Mouse (Mus musculus) heart, embryonic 12.5 days (tissue): ENCODE data around the gene Ano1. TPM values are rescaled to one million over a fixed set of nuclear protein-coding genes. Genes with fewer than 3 reads are reported as not detected.

ENCODE experiments used
- ATAC-seq: fragments of 200-750 bp; cut with Nextera tagmentation; 2 replicates; pipeline ENCODE4 v1.8.0; 2017; ENCODE audit warnings: moderate TSS enrichment, moderate library complexity; ENCODE audit not compliant: insufficient number of reproducible peaks, low FRiP score
- H3K27ac ChIP-seq: fragments of 300-500 bp; sonication (generic); 2 replicates; pipeline ENCODE4 v1.5.1; 2016; ENCODE audit warnings: mild to moderate bottlenecking, moderate library complexity; ENCODE audit not compliant: poor library complexity, severe bottlenecking
- H3K27me3 ChIP-seq: fragments of 300-500 bp; sonication (generic); replicated peaks from 2 replicates; pipeline ENCODE4 v1.6.1; 2016; ENCODE audit warnings: mild to moderate bottlenecking, moderate library complexity
- H3K36me3 ChIP-seq: fragments of 300-500 bp; sonication (generic); 2 replicates; pipeline ENCODE4 v1.6.1; 2016; ENCODE audit warnings: mild to moderate bottlenecking, moderate library complexity
- H3K4me1 ChIP-seq: fragments of 300-500 bp; sonication (generic); replicated peaks from 2 replicates; pipeline ENCODE4 v1.6.1; 2016; ENCODE audit warnings: mild to moderate bottlenecking
- H3K4me2 ChIP-seq: fragments of 300-500 bp; sonication (generic); 2 replicates; pipeline ENCODE4 v1.6.1; 2016; ENCODE audit warnings: mild to moderate bottlenecking, moderate library complexity
- H3K4me3 ChIP-seq: fragments of 300-500 bp; sonication (generic); 2 replicates; pipeline ENCODE4 v1.5.1; 2016; ENCODE audit warnings: mild to moderate bottlenecking
- H3K9ac ChIP-seq: fragments of 300-500 bp; sonication (generic); 2 replicates; pipeline ENCODE4 v1.6.1; 2016; ENCODE audit warnings: mild to moderate bottlenecking, moderate library complexity
- H3K9me3 ChIP-seq: fragments of 300-500 bp; sonication (generic); replicated peaks from 2 replicates; pipeline ENCODE4 v1.6.1; 2016; ENCODE audit warnings: mild to moderate bottlenecking, moderate library complexity
- WGBS: fragments of 180-500 bp; shearing (Covaris S2); methylation state at CpG from one replicate; pipeline ENCODE4 v1.1.7; 2016; 5-methylcytosine and 5-hydroxymethylcytosine counted together
- polyA plus RNA-seq: library from polyadenylated mRNA; unstranded; fragments of >200 nt; fragmentation: Nextera tagmentation; extraction: Ambion mirVana; gene quantifications from 2 replicates; pipeline ENCODE4 v1.2.1, GENCODE M21; 2016

The Ano1 gene
- polyA plus RNA-seq = 12.7 and 13.4 TPM in 2 replicates

GRCm38 (mm10) chr7:144751833-144752232 lies at the start of gene Ano1:
Gene Ano1 (minus strand): TSS chr7:144751974.
- no peak within 1 kb of the TSS for H3K27ac ChIP-seq
- H3K4me1 ChIP-seq = peaks cover 23% of the 10 kb centered on the region
- H3K27me3 ChIP-seq = 0 out of 2 replicates have a peak, but pooled peaks cover 1% of the 10 kb centered on the region
- H3K4me2 ChIP-seq = no peak within 1 kb of the TSS
- no peak within 1 kb of the TSS for H3K4me3 ChIP-seq
- H3K36me3 ChIP-seq = no peaks in the 10 kb centered on the region
- H3K9me3 ChIP-seq = no peaks in the 10 kb centered on the region
- no peak for ATAC-seq
- 84% methylated on average over 9 of the region's 9 CpGs for WGBS
- H3K9ac ChIP-seq = no peak within 1 kb of the TSS

- Histone ChIP-seq H3K27me3 (peaks cover 95% of the 10 kb centered on the region), H3K9me3 (no peaks in the 10 kb centered on the region), H3K27ac (no peak overlapping the region), H3K4me3 (no peak overlapping the region), H3K4me2 (no peak overlapping the region), H3K9ac (no peak overlapping the region), H3K4me1 (peaks cover 8% of the 10 kb centered on the region), H3K36me3 (no peaks in the 10 kb centered on the region)
- 49% methylated on average over 1 of the region's 1 CpGs for WGBS
- ATAC-seq = no peak
Observed at GRCm38 (mm10) chr7:144798471-144798870, 46.7 kb upstream of the Ano1 start.

- Histone ChIP-seq H3K9ac (no peak overlapping the region), H3K27ac (no peak overlapping the region), H3K4me2 (no peak overlapping the region), H3K27me3 (peaks cover 90% of the 10 kb centered on the region), H3K4me1 (peaks cover 8% of the 10 kb centered on the region), H3K4me3 (no peak overlapping the region), H3K9me3 (no peaks in the 10 kb centered on the region), H3K36me3 (no peaks in the 10 kb centered on the region)
- ATAC-seq = no peak
- 64% methylated on average over 17 of the region's 17 CpGs for WGBS
Observed at GRCm38 (mm10) chr7:144796986-144797735, 45.4 kb upstream of the Ano1 start.

- WGBS = 61% methylated on average over 9 of the region's 9 CpGs
- no peak overlapping the region for H3K27ac ChIP-seq
- H3K36me3 ChIP-seq = no peaks in the 10 kb centered on the region
- peaks cover 84% of the 10 kb centered on the region for H3K27me3 ChIP-seq
- H3K4me2 ChIP-seq = no peak overlapping the region
- H3K4me3 ChIP-seq = no peak overlapping the region
- ATAC-seq = no peak
- peaks cover 8% of the 10 kb centered on the region for H3K4me1 ChIP-seq
- no peak overlapping the region for H3K9ac ChIP-seq
- no peaks in the 10 kb centered on the region for H3K9me3 ChIP-seq
Observed at GRCm38 (mm10) chr7:144795976-144796474, 44.3 kb upstream of the Ano1 start.

GRCm38 (mm10) chr7:144793296-144793695 lies 41.5 kb upstream of the Ano1 start:
- Histone ChIP-seq H3K4me3 (no peak overlapping the region), H3K36me3 (no peaks in the 10 kb centered on the region), H3K4me1 (peaks cover 26% of the 10 kb centered on the region), H3K9ac (no peak overlapping the region), H3K4me2 (no peak overlapping the region), H3K9me3 (no peaks in the 10 kb centered on the region), H3K27me3 (peaks cover 71% of the 10 kb centered on the region), H3K27ac (no peak overlapping the region)
- no peak for ATAC-seq
- WGBS = 80% methylated on average over 10 of the region's 10 CpGs

GRCm38 (mm10) chr7:144791426-144791825 lies 39.7 kb upstream of the Ano1 start:
- peaks cover 43% of the 10 kb centered on the region for H3K4me1 ChIP-seq
- H3K27ac ChIP-seq = no peak overlapping the region
- H3K27me3 ChIP-seq = peaks cover 63% of the 10 kb centered on the region
- no peak overlapping the region for H3K4me3 ChIP-seq
- no peaks in the 10 kb centered on the region for H3K9me3 ChIP-seq
- H3K36me3 ChIP-seq = no peaks in the 10 kb centered on the region
- no peak overlapping the region for H3K9ac ChIP-seq
- H3K4me2 ChIP-seq = no peak overlapping the region
- no peak for ATAC-seq
- 85% methylated on average over 7 of the region's 7 CpGs for WGBS

- WGBS = 48% methylated on average over 36 of the region's 36 CpGs
- H3K36me3 ChIP-seq = no peaks in the 10 kb centered on the region
- peak overlapping the region; percentile 18 for H3K4me3 ChIP-seq
- peak overlapping the region; percentile 68 for H3K27ac ChIP-seq
- H3K9ac ChIP-seq = no peak overlapping the region
- peak overlapping the region; percentile 53 for H3K4me2 ChIP-seq
- no peak for ATAC-seq
- H3K27me3 ChIP-seq = peaks cover 64% of the 10 kb centered on the region
- H3K9me3 ChIP-seq = no peaks in the 10 kb centered on the region
- H3K4me1 ChIP-seq = peaks cover 40% of the 10 kb centered on the region
Observed at GRCm38 (mm10) chr7:144789601-144790556, 38.1 kb upstream of the Ano1 start.

GRCm38 (mm10) chr7:144788631-144789030 lies 36.9 kb upstream of the Ano1 start:
- 7% methylated on average over 4 of the region's 4 CpGs for WGBS

GRCm38 (mm10) chr7:144787501-144787900 lies 35.7 kb upstream of the Ano1 start:
- peaks cover 40% of the 10 kb centered on the region for H3K4me1 ChIP-seq
- ATAC-seq = no peak
- H3K9me3 ChIP-seq = no peaks in the 10 kb centered on the region
- peaks cover 67% of the 10 kb centered on the region for H3K27me3 ChIP-seq
- WGBS = 82% methylated on average over 5 of the region's 5 CpGs
- H3K9ac ChIP-seq = no peak overlapping the region
- H3K27ac ChIP-seq = peak overlapping the region; percentile 56
- H3K36me3 ChIP-seq = no peaks in the 10 kb centered on the region
- no peak overlapping the region for H3K4me3 ChIP-seq
- no peak overlapping the region for H3K4me2 ChIP-seq

More at GRCm38 (mm10) chr7:144788631-144789030, 36.9 kb upstream of the Ano1 start:
- H3K4me3 ChIP-seq = no peak overlapping the region
- H3K4me1 ChIP-seq = peaks cover 40% of the 10 kb centered on the region
- H3K36me3 ChIP-seq = no peaks in the 10 kb centered on the region
- ATAC-seq = peak; percentile 76
- H3K27me3 ChIP-seq = peaks cover 65% of the 10 kb centered on the region
- H3K4me2 ChIP-seq = peak overlapping the region; percentile 7
- H3K9me3 ChIP-seq = no peaks in the 10 kb centered on the region
- H3K9ac ChIP-seq = peak overlapping the region; percentile 1; the same call in 1 of the 2 replicates
- peak overlapping the region; percentile 68 for H3K27ac ChIP-seq

GRCm38 (mm10) chr7:144786571-144786970 lies 34.8 kb upstream of the Ano1 start:
- Histone ChIP-seq H3K9ac (no peak overlapping the region), H3K36me3 (no peaks in the 10 kb centered on the region), H3K4me3 (no peak overlapping the region), H3K27ac (peak overlapping the region; percentile 56), H3K4me1 (peaks cover 40% of the 10 kb centered on the region), H3K9me3 (no peaks in the 10 kb centered on the region), H3K27me3 (peaks cover 71% of the 10 kb centered on the region), H3K4me2 (0 out of 2 replicates have a peak overlapping the region, but pooled peaks have one; percentile 8)
- 8% methylated on average over 3 of the region's 3 CpGs for WGBS
- peak; percentile 87 for ATAC-seq

- WGBS = 58% methylated on average over 4 of the region's 4 CpGs
- 0 out of 2 replicates have a peak overlapping the region, but pooled peaks have one; percentile 6 for H3K27ac ChIP-seq
- no peak overlapping the region for H3K9ac ChIP-seq
- H3K4me1 ChIP-seq = peaks cover 31% of the 10 kb centered on the region
- H3K4me3 ChIP-seq = no peak overlapping the region
- H3K4me2 ChIP-seq = no peak overlapping the region
- no peaks in the 10 kb centered on the region for H3K9me3 ChIP-seq
- H3K27me3 ChIP-seq = peaks cover 82% of the 10 kb centered on the region
- peak; percentile 11; the same call in 1 of the 2 replicates for ATAC-seq
- no peaks in the 10 kb centered on the region for H3K36me3 ChIP-seq
Observed at GRCm38 (mm10) chr7:144784176-144784575, 32.4 kb upstream of the Ano1 start.
